Mouse (Mus musculus): ENCODE measurements around the gene Selenop.
"Not testable (repeated sequence)": the region's sequence is repeated elsewhere in the genome, so short reads cannot be mapped to it uniquely, and the experiment has no call there.

The Selenop gene

GRCm38 (mm10) chr15:3268247-3268646, at the start of gene Selenop:
Gene Selenop, plus strand, starts transcription at chr15:3268547.
- no peak for DNase-seq

GRCm38 (mm10) chr15:3218668-3219067, 49.7 kb upstream of the Selenop start:
- not testable (repeated sequence) for DNase-seq

- no peak for DNase-seq
These were observed 45.4 kb upstream of the Selenop start for GRCm38 (mm10) chr15:3222803-3223437.

- DNase-seq: no peak
These were observed 41.8 kb upstream of the Selenop start for GRCm38 (mm10) chr15:3226573-3226972.

DNA sequence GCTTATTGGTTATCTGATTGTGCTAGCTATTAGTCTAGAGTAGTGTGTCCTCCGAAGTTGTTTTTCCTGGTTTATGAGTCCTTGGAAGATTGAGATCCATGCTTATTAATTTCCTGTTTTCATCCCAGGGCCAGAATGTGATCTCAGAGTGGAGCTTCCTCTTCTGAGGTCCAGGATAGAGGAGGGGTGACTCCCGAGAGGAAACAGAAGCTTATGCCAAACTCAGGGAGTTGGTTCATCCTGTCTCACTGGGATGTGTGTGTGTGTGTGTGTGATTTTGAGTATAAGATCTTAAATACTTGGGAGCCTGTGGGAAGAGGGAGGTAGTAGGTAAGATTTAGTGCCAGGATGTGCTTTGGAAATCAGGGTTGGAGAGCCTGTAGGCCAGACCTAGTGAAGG, 40.2 kb upstream of the Selenop start:
- peak; percentile 49 for DNase-seq

DNA sequence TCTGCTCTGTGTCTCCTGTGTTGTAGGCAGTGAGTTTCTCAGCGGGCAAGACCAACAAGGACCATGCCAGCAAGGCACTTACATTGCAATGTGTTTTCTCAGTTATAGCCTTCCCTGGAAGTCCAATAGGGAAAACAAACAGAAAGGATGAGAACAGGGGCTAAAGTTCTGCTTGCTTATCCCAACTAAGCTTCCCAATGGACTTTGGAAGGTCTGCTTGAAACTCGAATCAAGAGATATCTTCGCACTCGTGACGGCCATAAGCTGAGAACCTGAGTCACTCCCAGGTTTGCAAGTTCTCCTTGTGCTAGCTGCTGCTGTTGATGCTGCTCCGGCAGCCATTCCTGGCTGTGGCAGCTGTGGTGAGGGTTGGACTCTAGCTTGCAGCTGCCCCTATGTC, 39.4 kb upstream of the Selenop start:
- no peak for DNase-seq

DNA sequence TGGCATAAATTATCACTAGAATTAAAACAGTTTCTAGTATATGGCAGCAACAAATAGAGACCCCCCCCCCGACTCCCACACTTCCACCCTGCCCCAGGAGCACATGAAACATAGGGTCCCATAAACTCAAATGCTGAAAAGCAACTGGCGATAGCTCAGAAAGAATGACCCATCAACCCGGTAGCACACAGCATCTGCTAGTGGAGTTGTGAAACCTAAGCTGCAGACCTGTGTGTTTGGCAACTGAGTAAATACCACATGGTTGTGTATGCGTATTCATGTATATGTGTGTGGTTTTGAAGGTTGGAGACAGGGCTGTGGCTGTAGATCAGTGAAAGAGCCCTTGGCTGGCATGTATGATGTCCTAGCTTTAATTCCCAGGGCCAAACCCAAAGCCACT, 37.3 kb upstream of the Selenop start:
- DNase-seq: no peak

GRCm38 (mm10) chr15:3232168-3232835, 36.0 kb upstream of the Selenop start:
- peak; percentile 35 for DNase-seq

- no peak for DNase-seq
These were observed 34.4 kb upstream of the Selenop start for GRCm38 (mm10) chr15:3233837-3234551.

GRCm38 (mm10) chr15:3236338-3236737, 32.0 kb upstream of the Selenop start:
- no peak for DNase-seq

- DNase-seq: no peak
These were observed 30.4 kb upstream of the Selenop start for GRCm38 (mm10) chr15:3237963-3238362.

DNA sequence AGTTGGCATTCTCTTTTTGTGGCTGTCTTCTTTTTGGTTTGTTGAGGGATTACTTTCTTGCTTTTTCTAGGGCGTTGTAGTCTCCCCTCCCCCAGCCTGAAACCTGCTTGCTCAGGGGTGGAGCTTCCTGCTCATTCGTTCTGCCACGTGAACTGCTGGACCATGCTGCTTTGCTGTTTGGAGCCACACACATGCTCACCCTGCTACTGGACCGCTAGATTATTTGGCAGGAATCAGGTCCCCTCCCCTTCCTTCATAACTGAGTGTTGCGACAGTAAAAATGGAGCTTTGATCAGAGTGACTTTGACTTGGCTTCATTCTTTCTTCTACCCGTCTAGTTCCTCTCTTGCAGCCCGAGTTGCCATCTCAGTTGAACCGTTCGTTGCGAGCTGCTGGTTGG, 23.3 kb upstream of the Selenop start:
- DNase-seq: not testable (repeated sequence)

DNA sequence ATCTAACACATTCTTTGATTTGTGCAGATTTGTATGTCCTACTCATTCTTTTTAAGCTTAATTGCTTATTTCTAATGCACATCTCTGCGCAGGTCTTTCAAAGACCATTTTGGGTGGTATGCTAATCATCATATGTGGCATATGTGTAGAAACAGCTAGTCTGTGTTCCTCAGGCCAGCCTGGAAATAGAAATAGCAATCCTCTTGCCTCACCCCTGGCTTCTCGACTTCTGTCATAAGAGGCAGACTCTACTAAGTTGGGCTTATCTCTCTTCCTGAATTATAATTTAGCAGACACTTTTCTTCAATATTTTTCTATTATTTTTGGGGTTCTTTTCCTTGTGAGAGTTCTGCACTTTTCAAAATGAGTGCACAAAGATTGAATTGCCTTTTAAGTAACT, 17.7 kb upstream of the Selenop start:
- DNase-seq: no peak

GRCm38 (mm10) chr15:3251031-3251717, 17.2 kb upstream of the Selenop start:
- no peak for DNase-seq

GRCm38 (mm10) chr15:3251718-3252067, 16.7 kb upstream of the Selenop start:
- no peak for DNase-seq

- DNase-seq: no peak
These were observed 9.3 kb upstream of the Selenop start for GRCm38 (mm10) chr15:3259025-3259424.

GRCm38 (mm10) chr15:3260309-3260708, 8.0 kb upstream of the Selenop start:
- DNase-seq: no peak

DNA sequence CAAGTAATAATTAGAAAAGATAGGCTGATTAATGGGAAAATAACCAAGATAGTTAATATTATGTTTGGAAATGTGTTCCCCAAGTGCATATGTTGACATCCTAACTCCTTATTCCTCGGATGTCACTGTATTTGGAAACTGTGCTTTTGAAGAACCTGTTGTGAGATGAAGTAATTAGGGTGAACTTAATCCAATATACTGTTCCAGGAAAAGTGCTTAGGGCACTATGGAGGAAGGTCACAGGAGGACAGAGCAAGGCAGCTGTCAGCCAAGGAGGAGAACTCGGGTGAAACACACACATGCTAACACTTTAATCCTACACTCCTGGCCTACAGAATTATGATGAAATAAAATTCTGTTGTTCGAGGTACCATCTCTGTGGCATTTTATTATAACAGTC, 5.5 kb upstream of the Selenop start:
- no peak for DNase-seq

- no peak for DNase-seq
These were observed 4.1 kb upstream of the Selenop start for GRCm38 (mm10) chr15:3264293-3264692.

DNA sequence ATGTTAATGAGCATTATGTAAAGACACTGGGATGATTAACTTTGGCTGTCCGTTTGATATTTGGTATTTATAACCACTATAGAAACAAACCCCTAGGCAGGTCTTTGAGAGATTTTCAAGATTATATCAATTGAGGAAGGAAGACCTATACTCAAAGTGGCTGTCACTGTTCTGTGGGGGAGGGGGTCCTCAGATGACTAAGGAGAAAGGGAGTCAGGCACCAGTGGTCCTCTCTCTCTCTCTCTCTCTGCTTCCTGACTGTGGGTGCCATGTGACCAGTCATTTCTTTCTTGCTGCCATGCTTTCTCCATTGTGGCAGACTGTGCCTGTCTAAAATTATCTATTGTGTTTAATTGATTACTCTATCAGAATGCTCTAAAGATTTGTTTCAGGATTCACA, 3.5 kb upstream of the Selenop start:
- no peak for DNase-seq

- no peak for DNase-seq
These were observed 1.1 kb downstream of the Selenop start for GRCm38 (mm10) chr15:3269496-3269895.

- peak; percentile 54 for DNase-seq
These were observed 1.8 kb downstream of the Selenop start for GRCm38 (mm10) chr15:3269996-3270645.

GRCm38 (mm10) chr15:3270646-3271077, 2.3 kb downstream of the Selenop start:
- peak; percentile 88 for DNase-seq

All from kidney, postnatal 10 days (tissue).